Mouse (Mus musculus) liver, embryonic 11.5 days (tissue): ENCODE measurements at regions not wholly inside any gene's neighbourhood (a gene's known extent, or its start where the extent isn't known, plus 50 kb on each side); places are given as distances from the start of the nearest gene placed in this dataset.

Experiments used
- ATAC-seq: fragments of 200-750 bp; cut with Nextera tagmentation; replicated peaks from 2 replicates; pipeline ENCODE4 v1.8.0; 2017; ENCODE audit warnings: moderate number of reproducible peaks, mild to moderate bottlenecking, moderate TSS enrichment, moderate library complexity; ENCODE audit not compliant: low FRiP score
- DNase-seq: peaks from one replicate; pipeline ENCODE4 v3.0.0-alpha.2; 2017; ENCODE audit warnings: low spot score
- H3K27ac ChIP-seq: fragments of 300-500 bp; sonication (generic); 2 replicates; pipeline ENCODE4 v1.5.1; 2014; ENCODE audit warnings: mild to moderate bottlenecking, low read depth, low read length, control low read depth
- H3K27me3 ChIP-seq: fragments of 300-500 bp; sonication (generic); replicated peaks from 2 replicates; pipeline ENCODE4 v1.6.1; 2014; ENCODE audit warnings: low read length, mixed read lengths; ENCODE audit not compliant: control insufficient read depth, insufficient read depth
- H3K36me3 ChIP-seq: fragments of 300-500 bp; sonication (generic); 2 replicates; pipeline ENCODE4 v1.6.1; 2014; ENCODE audit warnings: mild to moderate bottlenecking, low read length, moderate library complexity, mixed read lengths; ENCODE audit not compliant: control insufficient read depth, insufficient read depth
- H3K4me1 ChIP-seq: fragments of 300-500 bp; sonication (generic); replicated peaks from 2 replicates; pipeline ENCODE4 v1.6.1; 2014; ENCODE audit warnings: low read length, mixed read lengths; ENCODE audit not compliant: control insufficient read depth, insufficient read depth
- H3K4me2 ChIP-seq: fragments of 300-500 bp; sonication (generic); 2 replicates; pipeline ENCODE4 v1.6.1; 2014; ENCODE audit warnings: mild to moderate bottlenecking, control low read depth, moderate library complexity
- H3K4me3 ChIP-seq: fragments of 300-500 bp; sonication (generic); 2 replicates; pipeline ENCODE4 v1.5.1; 2014; ENCODE audit warnings: low read depth, low read length, control low read depth
- H3K9ac ChIP-seq: fragments of 300-500 bp; sonication (generic); 2 replicates; pipeline ENCODE4 v1.6.1; 2014; ENCODE audit warnings: low read depth, low read length, control low read depth
- H3K9me3 ChIP-seq: fragments of 300-500 bp; sonication (generic); 2 replicates; pipeline ENCODE4 v1.6.1; 2016; ENCODE audit warnings: low read length, inconsistent platforms, mixed read lengths; ENCODE audit not compliant: control insufficient read depth
- WGBS: fragments of 180-500 bp; shearing (Covaris S2); extraction: QIAGEN DNeasy Blood & Tissue Kit; methylation state at CpG from one replicate; pipeline ENCODE4 v1.1.7; 2014; 5-methylcytosine and 5-hydroxymethylcytosine counted together

GRCm38 (mm10) chr12:91910529-91910928, 61.6 kb upstream of the Sel1l start:
- H3K4me3 ChIP-seq = no peak overlapping the region
- H3K9me3 ChIP-seq = peaks cover 3% of the 10 kb centered on the region; the same call in 1 of the 2 replicates
- WGBS = 74% methylated on average over 8 of the region's 8 CpGs
- no peak overlapping the region for H3K9ac ChIP-seq
- DNase-seq (no peak), ATAC-seq (no peak)
- no peaks in the 10 kb centered on the region for H3K27me3 ChIP-seq
- no peaks in the 10 kb centered on the region for H3K36me3 ChIP-seq
- no peaks in the 10 kb centered on the region for H3K4me1 ChIP-seq
- no peak overlapping the region for H3K4me2 ChIP-seq
- H3K27ac ChIP-seq = no peak overlapping the region
